Mouse (Mus musculus) splenic B cell, adult 2 months (primary cell): ENCODE results near the gene Scn2a.
A peak's percentile ranks its signal among the peaks of the same experiment; 100 is the strongest.

ENCODE experiments used
- DNase-seq: peaks from one replicate; pipeline ENCODE4 v3.0.0-alpha.2; 2011; ENCODE audit warnings: low read depth, low spot score
- H3K27me3 ChIP-seq: 2 replicates; pipeline ENCODE4 v1.6.1; 2012; ENCODE audit warnings: mild to moderate bottlenecking, low read length, moderate library complexity, mixed read lengths; ENCODE audit not compliant: control insufficient read depth, poor library complexity, insufficient read depth, severe bottlenecking
- H3K36me3 ChIP-seq: 2 replicates; pipeline ENCODE4 v1.6.1; 2012; ENCODE audit warnings: mild to moderate bottlenecking, low read length, moderate library complexity, mixed read lengths; ENCODE audit not compliant: control insufficient read depth, poor library complexity, insufficient read depth, severe bottlenecking

Gene Scn2a

DNA sequence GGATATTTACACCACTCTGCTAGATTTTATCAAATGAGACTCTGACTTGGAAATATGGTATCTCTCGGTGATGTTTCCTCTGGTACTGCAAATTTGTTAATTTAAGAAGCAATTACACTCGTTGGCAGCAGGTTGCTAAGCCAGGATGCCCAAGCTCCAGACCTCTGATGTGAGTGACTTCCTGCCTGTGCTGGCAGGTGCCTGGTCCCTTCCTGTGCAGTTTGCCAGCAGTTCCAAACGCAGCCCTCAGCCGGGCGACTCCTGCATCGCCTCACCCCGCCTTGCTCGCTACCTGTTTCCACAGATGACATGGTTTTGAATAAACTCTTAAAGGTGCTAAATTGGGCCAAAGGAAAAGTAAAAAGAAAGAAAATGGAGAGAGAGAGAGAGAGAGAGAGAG lies 49.0 kb downstream of the Scn2a start:
- no peaks in the 10 kb centered on the region for H3K36me3 ChIP-seq
- no peak for DNase-seq
- no peaks in the 10 kb centered on the region; the same call in none of the 2 replicates for H3K27me3 ChIP-seq

- no peaks in the 10 kb centered on the region; the same call in 1 of the 2 replicates for H3K27me3 ChIP-seq
- no peak for DNase-seq
These were observed 49.7 kb downstream of the Scn2a start for GRCm38 (mm10) chr2:65670153-65670817.

DNA sequence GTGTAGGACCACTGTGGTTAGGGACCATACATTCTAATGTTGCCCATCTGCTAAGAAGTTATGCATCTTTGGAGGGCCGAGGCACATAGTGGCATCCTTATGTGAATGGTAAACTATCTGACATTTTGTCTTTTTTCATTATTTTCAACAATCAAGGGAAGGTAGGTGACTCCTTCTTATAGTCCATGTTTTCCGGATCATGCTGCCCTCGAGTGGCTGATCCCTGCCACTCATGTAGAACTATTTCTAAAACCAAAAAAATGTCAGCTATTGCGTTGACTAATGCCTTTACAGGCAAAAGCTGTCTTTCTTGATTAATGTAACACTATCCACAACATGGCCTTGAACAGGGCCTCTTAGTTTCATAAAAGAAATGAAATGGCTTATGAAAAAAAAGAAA lies 59.0 kb downstream of the Scn2a start:
- DNase-seq, result no peak
- H3K27me3 ChIP-seq, result no peaks in the 10 kb centered on the region
- no peaks in the 10 kb centered on the region for H3K36me3 ChIP-seq

More at GRCm38 (mm10) chr2:65670153-65670817, 49.7 kb downstream of the Scn2a start:
- no peaks in the 10 kb centered on the region for H3K36me3 ChIP-seq

GRCm38 (mm10) chr2:65685151-65685550 lies 64.6 kb downstream of the Scn2a start:
- Histone ChIP-seq H3K27me3 (no peaks in the 10 kb centered on the region), H3K36me3 (no peaks in the 10 kb centered on the region)
- no peak for DNase-seq

- no peak for DNase-seq
- Histone ChIP-seq H3K27me3 (no peaks in the 10 kb centered on the region), H3K36me3 (no peaks in the 10 kb centered on the region)
These were observed 70.0 kb downstream of the Scn2a start for GRCm38 (mm10) chr2:65690456-65691184.

DNA sequence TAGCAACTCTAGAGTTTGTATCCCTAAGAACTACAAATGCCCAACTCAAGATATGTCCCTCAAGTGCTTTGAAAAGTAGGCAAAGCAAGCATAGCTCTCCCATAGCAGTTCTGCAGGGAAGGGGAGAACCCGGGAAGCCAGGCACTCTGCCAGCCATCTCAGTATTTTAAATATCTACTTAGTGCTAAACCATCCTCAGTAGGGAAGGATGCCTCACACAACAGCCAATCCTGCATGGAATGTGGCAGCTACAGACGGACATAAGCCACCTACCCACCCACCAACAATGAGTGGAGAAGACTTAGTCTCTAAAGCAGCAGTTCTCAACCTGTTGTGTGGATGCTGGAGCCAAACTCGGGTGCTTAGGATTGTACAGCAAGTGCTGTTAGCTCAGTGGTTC lies 73.9 kb downstream of the Scn2a start:
- no peak for DNase-seq
- H3K27me3 ChIP-seq, result no peaks in the 10 kb centered on the region
- no peaks in the 10 kb centered on the region for H3K36me3 ChIP-seq

DNA sequence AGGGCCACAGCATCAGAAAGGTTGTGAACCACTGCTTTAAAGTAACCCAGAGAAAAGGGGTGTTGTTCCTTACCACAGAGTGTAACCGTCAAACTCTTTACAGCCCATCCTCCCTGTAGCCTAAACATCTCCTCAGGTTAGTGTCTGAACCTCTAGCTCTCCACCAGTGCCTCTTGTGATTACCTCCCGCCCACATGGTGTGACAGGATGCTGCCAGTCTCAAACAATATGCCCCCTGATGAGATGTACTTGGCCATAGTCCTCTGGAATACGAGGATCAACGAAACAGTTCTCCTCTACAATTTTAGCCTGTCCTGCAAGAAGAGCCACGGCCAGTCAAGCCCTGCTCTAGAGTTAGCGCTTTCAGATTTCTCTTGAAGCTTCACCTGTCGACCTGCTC lies 74.5 kb downstream of the Scn2a start:
- Histone ChIP-seq H3K36me3 (no peaks in the 10 kb centered on the region), H3K27me3 (no peaks in the 10 kb centered on the region)
- DNase-seq, result no peak

DNA sequence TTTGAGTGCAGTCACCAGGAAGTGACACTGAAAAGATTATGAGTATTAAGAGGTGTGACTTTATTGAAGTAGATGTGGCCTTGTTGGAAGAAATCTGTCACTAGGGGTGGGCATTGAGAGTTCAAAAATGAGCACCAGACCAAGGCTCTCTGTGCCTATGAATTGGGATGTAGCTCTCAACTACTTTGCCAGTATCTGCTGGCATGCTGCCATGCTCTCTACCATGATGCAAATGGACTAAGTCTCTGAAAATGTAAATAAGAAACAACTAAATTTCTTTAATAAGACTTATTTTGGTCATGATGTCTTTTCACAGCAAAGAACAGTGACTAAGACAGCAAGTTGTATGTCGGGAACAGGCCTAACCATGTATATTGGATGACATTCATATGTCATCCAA lies 79.7 kb downstream of the Scn2a start:
- no peaks in the 10 kb centered on the region for H3K27me3 ChIP-seq
- no peaks in the 10 kb centered on the region for H3K36me3 ChIP-seq
- DNase-seq, result no peak

DNA sequence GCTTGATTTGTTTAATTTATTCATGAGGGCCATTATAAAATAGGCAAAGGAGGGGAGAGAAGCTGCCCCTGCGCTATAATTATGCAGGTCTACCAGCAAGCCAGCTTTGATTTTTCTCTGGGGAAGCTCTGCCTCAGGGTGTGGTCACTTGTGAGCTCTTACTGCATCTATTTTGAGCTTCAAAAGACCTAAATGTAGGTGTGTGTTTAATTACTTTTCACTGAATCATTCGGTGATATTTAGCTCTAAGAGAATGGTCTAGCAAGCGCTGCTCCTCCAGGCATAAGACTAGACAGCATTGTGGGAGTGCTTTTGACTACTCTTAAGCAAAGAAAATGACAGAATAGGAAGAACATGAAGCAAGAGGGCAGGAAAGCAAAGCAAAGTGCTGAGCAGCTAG lies 80.6 kb downstream of the Scn2a start:
- no peak for DNase-seq
- no peaks in the 10 kb centered on the region for H3K36me3 ChIP-seq
- no peaks in the 10 kb centered on the region for H3K27me3 ChIP-seq

DNA sequence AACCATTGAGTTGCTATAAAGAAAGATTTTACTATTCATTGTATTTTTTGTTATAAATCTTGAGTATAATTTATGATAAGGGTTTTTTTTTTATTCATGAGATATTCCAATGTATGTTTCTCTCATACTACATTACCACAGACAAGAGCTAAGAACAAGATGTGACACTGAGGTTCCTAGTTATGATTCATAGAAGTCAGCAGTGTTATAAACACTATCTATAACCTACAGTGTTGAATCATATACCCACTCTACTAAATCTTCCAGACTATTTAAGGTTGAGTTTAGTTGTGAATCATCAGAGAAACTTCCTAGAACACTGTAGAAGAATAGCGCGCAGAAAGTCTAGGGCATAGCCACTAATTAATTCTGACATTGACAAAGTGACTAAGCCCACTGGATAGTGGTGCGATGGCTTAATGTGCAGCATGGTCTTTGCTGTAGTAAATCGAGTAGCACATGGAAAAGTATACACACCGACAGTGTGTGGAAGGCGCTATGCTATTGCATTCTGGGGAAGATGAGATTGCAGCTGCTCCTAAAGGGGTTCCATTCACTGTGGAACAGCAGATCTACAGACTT lies 101.7 kb downstream of the Scn2a start:
- no peaks in the 10 kb centered on the region for H3K36me3 ChIP-seq
- no peak for DNase-seq
- no peaks in the 10 kb centered on the region; the same call in 1 of the 2 replicates for H3K27me3 ChIP-seq

DNA sequence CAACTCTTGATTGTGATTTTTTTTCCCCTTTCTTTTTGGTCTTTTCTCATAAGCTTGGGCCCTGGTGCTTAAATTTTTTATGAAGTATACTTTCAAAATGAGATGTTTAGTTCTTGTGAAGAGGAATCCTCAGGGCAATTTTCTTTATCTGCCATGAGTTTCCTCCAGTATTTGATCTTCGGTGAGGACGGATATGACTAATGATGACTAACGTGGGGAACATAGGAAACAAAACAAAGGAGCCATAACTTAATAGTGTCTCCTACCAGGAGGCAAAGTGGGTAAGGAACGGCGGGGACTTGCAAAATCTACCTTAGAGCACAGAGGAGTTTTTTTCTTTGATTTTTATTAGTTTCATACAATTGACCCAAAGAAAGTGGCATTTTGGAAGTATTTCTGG lies 124.8 kb downstream of the Scn2a start:
- DNase-seq, result no peak
- no peaks in the 10 kb centered on the region for H3K36me3 ChIP-seq
- no peaks in the 10 kb centered on the region for H3K27me3 ChIP-seq

DNA sequence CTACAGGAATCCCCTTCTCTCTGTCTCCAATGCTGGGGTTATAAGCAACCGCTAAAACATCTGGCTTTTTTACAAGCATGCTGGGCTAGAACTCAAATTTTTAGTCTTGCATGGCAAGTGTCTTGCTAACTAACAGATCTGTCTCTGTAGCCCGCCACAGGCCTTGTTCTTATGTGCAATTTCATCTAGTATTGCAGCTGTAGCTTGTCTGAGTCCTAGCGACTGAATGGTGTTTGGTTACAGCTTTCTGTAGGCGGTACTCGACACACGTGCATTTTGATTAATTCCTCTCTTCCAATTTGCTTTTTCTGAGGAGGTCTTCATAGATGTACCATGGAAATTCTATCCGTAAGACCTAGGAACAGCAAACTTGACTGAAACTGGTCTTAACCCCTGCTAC lies 161.9 kb downstream of the Scn2a start:
- Histone ChIP-seq H3K36me3 (no peaks in the 10 kb centered on the region), H3K27me3 (no peaks in the 10 kb centered on the region)
- DNase-seq, result no peak

GRCm38 (mm10) chr2:65783392-65783791 lies 162.8 kb downstream of the Scn2a start:
- no peaks in the 10 kb centered on the region for H3K27me3 ChIP-seq
- no peaks in the 10 kb centered on the region for H3K36me3 ChIP-seq

DNA sequence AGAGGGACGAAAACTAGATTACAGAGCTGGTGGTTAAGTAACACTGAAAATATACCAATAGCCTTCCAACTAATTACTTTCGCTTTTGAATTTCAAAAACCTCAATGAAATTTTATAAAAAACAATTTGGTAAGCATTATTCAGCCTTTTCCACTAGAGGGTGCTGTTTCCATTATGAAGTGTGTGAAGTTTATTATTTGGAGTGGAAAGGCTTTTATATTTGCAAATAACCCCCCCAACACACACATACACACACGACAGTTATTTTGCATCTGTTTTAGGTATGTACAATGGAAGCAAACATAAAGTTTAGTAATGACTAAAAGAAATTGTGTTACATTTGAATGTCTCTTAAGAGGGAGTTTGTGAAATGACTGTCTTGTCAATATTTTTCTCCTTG lies 171.9 kb downstream of the Scn2a start:
- Histone ChIP-seq H3K36me3 (no peaks in the 10 kb centered on the region), H3K27me3 (no peaks in the 10 kb centered on the region)
- DNase-seq, result peak; percentile 40

More at GRCm38 (mm10) chr2:65783392-65783791, 162.8 kb downstream of the Scn2a start:
- DNase-seq, result peak; percentile 14

GRCm38 (mm10) chr2:65793593-65793992 lies 173.0 kb downstream of the Scn2a start:
- H3K36me3 ChIP-seq, result no peaks in the 10 kb centered on the region
- DNase-seq, result no peak
- no peaks in the 10 kb centered on the region for H3K27me3 ChIP-seq
